Mouse (Mus musculus): ENCODE results near the gene E130114P18Rik.

DNA sequence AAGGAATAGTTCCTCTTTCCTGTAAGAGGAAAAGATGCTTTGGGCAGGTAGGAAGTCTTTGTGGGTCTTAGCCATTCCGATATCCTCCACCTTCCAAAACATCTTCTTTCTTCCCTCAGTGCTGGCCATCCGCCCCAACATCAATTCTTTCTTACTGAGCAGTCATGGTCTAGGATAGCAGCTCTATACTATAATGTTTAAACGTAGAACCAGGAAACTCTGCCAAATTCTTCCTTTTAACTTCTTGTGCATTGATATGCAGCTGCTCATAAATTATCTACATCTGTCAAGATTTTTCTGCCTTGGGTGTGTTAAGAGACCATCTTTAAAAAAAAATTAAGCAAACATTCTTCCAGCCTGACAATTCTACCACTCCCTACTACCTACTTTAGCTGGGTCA is 47.5 kb downstream of the E130114P18Rik start:
- no peak for TF ChIP-seq CTCF (IDR thresholded peaks at IDR 0.05; ENCODE audit: low read depth, low read length)
- no peak for TF ChIP-seq GATA1 (IDR thresholded peaks at IDR 0.05; ENCODE audit: borderline replicate concordance, low read length)
- TF ChIP-seq POLR2AphosphoS5 (IDR thresholded peaks at IDR 0.05; ENCODE audit: insufficient replicate concordance, low read depth, low read length) = no peak
- no peak for TF ChIP-seq TAL1 (conservative IDR thresholded peaks at IDR 0.05; ENCODE audit: low read depth, low read length)
- no peak for TF ChIP-seq GATA2 (IDR thresholded peaks at IDR 0.05; ENCODE audit: borderline replicate concordance, low read depth, low read length)
